Mouse (Mus musculus): Measurements from ENCODE around the gene Cpd. TPM values are rescaled to one million over a fixed set of nuclear protein-coding genes. Genes with fewer than 3 reads are reported as not detected.

Cpd gene
- polyA plus RNA-seq, 1 experiment from 2014 or later, result 20.9 TPM

GRCm38 (mm10) chr11:76791331-76791730 lies 55.5 kb downstream of the Cpd start:
- no peaks in the 10 kb centered on the region for H3K4me1 ChIP-seq (replicated peaks; ENCODE audit: control insufficient read depth, insufficient read depth, low read length)
- no peak overlapping the region for H3K9ac ChIP-seq (ENCODE audit: low read length)
- no peak overlapping the region for H3K27ac ChIP-seq (ENCODE audit: low read depth)
- H3K4me3 ChIP-seq (ENCODE audit: low read depth, low read length), result no peak overlapping the region
- H3K9me3 ChIP-seq (ENCODE audit: control insufficient read depth, low read length), result no peaks in the 10 kb centered on the region
- 91% methylated on average over 7 of the region's 7 CpGs for WGBS
- DNase-seq (ENCODE audit: low spot score), result peak; percentile 9
- ATAC-seq (replicated peaks; ENCODE audit: low FRiP score, low TSS enrichment, low read depth), result no peak
- no peak overlapping the region for H3K4me2 ChIP-seq (ENCODE audit: low read length)
- H3K36me3 ChIP-seq (ENCODE audit: control insufficient read depth, insufficient read depth, low read length), result peaks cover 33% of the 10 kb centered on the region
- no peaks in the 10 kb centered on the region for H3K27me3 ChIP-seq (replicated peaks; ENCODE audit: control insufficient read depth, insufficient read depth, low read length)

GRCm38 (mm10) chr11:76789252-76789651 lies 57.6 kb downstream of the Cpd start:
- no peak overlapping the region for H3K9ac ChIP-seq (ENCODE audit: low read length)
- H3K36me3 ChIP-seq (ENCODE audit: control insufficient read depth, insufficient read depth, low read length), result peaks cover 51% of the 10 kb centered on the region
- 72% methylated on average over 1 of the region's 1 CpGs for whole genome bisulfite sequencing
- DNase-seq (ENCODE audit: low spot score) (peak; percentile 52), ATAC-seq (replicated peaks; ENCODE audit: low FRiP score, low TSS enrichment, low read depth) (no peak)
- H3K27ac ChIP-seq (ENCODE audit: low read depth), result no peak overlapping the region
- no peak overlapping the region for H3K4me3 ChIP-seq (ENCODE audit: low read depth, low read length)
- H3K4me2 ChIP-seq (ENCODE audit: low read length), result no peak overlapping the region
- H3K9me3 ChIP-seq (ENCODE audit: control insufficient read depth, low read length), result no peaks in the 10 kb centered on the region
- no peaks in the 10 kb centered on the region for H3K4me1 ChIP-seq (replicated peaks; ENCODE audit: control insufficient read depth, insufficient read depth, low read length)
- no peaks in the 10 kb centered on the region for H3K27me3 ChIP-seq (replicated peaks; ENCODE audit: control insufficient read depth, insufficient read depth, low read length)

DNA sequence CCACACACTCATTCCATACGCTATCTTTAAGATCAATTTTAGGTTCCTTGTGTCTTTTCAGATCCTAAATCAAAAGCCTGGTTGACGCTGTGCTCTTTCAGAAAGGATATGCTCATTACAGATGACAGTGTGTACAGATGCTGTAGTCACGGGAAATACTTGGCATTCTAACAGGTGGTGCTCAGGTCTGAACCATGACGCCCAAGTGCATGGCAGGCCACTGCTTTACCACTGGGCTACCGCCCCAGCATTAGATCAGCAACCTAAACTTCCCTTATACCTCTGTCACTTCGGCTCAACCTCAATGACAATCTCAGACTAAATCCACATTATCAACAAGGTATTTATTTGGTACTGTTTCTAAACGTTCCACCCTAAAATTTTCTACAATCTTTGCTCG lies 71.3 kb downstream of the Cpd start:
- peak; percentile 23 for DNase-seq (ENCODE audit: low spot score)
- Histone ChIP-seq H3K4me1 (replicated peaks; ENCODE audit: control insufficient read depth, insufficient read depth, low read length) (no peaks in the 10 kb centered on the region), H3K4me3 (ENCODE audit: low read depth, low read length) (no peak overlapping the region), H3K9ac (ENCODE audit: low read length) (no peak overlapping the region), H3K9me3 (ENCODE audit: control insufficient read depth, low read length) (no peaks in the 10 kb centered on the region), H3K4me2 (ENCODE audit: low read length) (no peak overlapping the region), H3K27ac (ENCODE audit: low read depth) (no peak overlapping the region), H3K27me3 (replicated peaks; ENCODE audit: control insufficient read depth, insufficient read depth, low read length) (no peaks in the 10 kb centered on the region), H3K36me3 (ENCODE audit: control insufficient read depth, insufficient read depth, low read length) (peaks cover 10% of the 10 kb centered on the region)
- ATAC-seq (replicated peaks; ENCODE audit: low FRiP score, low TSS enrichment, low read depth), result no peak
- WGBS, result 84% methylated on average over 8 of the region's 8 CpGs

- Histone ChIP-seq H3K4me2 (ENCODE audit: low read length) (no peak overlapping the region), H3K27ac (ENCODE audit: low read depth) (no peak overlapping the region), H3K9ac (ENCODE audit: low read length) (no peak overlapping the region), H3K9me3 (ENCODE audit: control insufficient read depth, low read length) (no peaks in the 10 kb centered on the region), H3K4me3 (ENCODE audit: low read depth, low read length) (no peak overlapping the region), H3K36me3 (ENCODE audit: control insufficient read depth, insufficient read depth, low read length) (no peaks in the 10 kb centered on the region), H3K4me1 (replicated peaks; ENCODE audit: control insufficient read depth, insufficient read depth, low read length) (no peaks in the 10 kb centered on the region), H3K27me3 (replicated peaks; ENCODE audit: control insufficient read depth, insufficient read depth, low read length) (no peaks in the 10 kb centered on the region)
- ATAC-seq (replicated peaks; ENCODE audit: low FRiP score, low TSS enrichment, low read depth), result no peak
- DNase-seq (ENCODE audit: low spot score), result peak; percentile 35
- 56% methylated on average over 3 of the region's 3 CpGs for WGBS
Observed at GRCm38 (mm10) chr11:76773811-76774210, 73.0 kb downstream of the Cpd start.

DNA sequence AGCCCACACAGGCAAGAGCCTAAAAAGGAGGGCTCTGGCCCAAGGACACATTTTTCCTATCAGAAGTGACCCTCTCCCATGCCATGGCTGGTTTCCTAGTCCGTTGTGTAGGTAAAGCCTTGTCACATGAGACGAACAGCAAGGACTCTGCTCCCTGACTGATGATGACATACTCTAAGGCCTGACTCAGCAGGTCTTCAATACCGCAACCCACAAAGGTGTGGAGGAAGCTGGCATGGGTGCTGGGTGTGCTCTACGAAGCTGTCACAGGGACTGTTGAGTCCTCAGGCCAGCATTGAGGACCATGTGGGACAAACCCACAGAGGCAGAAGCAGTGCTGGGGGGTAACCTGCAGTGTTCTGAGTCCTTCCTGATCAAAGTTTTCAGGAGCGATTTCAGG lies 76.3 kb downstream of the Cpd start:
- H3K4me1 ChIP-seq (replicated peaks; ENCODE audit: control insufficient read depth, insufficient read depth, low read length), result no peaks in the 10 kb centered on the region
- no peaks in the 10 kb centered on the region for H3K9me3 ChIP-seq (ENCODE audit: control insufficient read depth, low read length)
- H3K4me2 ChIP-seq (ENCODE audit: low read length), result no peak overlapping the region
- no peak overlapping the region for H3K4me3 ChIP-seq (ENCODE audit: low read depth, low read length)
- no peak for DNase-seq (ENCODE audit: low spot score)
- H3K36me3 ChIP-seq (ENCODE audit: control insufficient read depth, insufficient read depth, low read length), result no peaks in the 10 kb centered on the region
- no peaks in the 10 kb centered on the region for H3K27me3 ChIP-seq (replicated peaks; ENCODE audit: control insufficient read depth, insufficient read depth, low read length)
- ATAC-seq (replicated peaks; ENCODE audit: low FRiP score, low TSS enrichment, low read depth), result no peak
- WGBS, result 91% methylated on average over 5 of the region's 5 CpGs
- no peak overlapping the region for H3K27ac ChIP-seq (ENCODE audit: low read depth)
- no peak overlapping the region for H3K9ac ChIP-seq (ENCODE audit: low read length)

DNA sequence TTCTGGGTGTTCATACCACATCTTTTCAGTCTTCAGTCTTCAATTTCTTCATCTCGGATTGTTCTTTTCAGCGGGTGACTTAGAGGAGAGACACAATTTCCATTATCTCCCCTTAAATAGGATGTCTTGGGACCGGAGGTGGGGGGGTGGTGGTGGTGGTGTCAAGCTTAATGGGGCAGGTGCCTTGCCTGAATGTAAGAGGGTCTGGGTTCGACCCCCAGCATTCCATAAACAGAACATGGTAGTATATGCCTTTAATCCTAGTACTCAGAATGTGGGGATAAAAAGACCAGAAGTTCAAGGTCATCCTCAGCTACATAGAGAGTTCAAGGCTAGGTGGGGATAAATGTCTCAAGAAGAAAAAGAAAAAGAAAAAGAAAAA lies 83.1 kb downstream of the Cpd start:
- Histone ChIP-seq H3K9ac (ENCODE audit: low read length) (no peak overlapping the region; the same call in 1 of the 2 replicates), H3K4me3 (ENCODE audit: low read depth, low read length) (peak overlapping the region; percentile 68; the same call in 1 of the 2 replicates), H3K27me3 (replicated peaks; ENCODE audit: control insufficient read depth, insufficient read depth, low read length) (no peaks in the 10 kb centered on the region), H3K4me1 (replicated peaks; ENCODE audit: control insufficient read depth, insufficient read depth, low read length) (no peaks in the 10 kb centered on the region; the same call in 1 of the 2 replicates), H3K4me2 (ENCODE audit: low read length) (peak overlapping the region; percentile 31; the same call in 1 of the 2 replicates), H3K36me3 (ENCODE audit: control insufficient read depth, insufficient read depth, low read length) (peaks cover 24% of the 10 kb centered on the region), H3K27ac (ENCODE audit: low read depth) (no peak overlapping the region), H3K9me3 (ENCODE audit: control insufficient read depth, low read length) (no peaks in the 10 kb centered on the region)
- DNase-seq (ENCODE audit: low spot score), result no peak
- WGBS, result 15% methylated on average over 4 of the region's 4 CpGs
- peak; percentile 13; the same call in 1 of the 2 replicates for ATAC-seq (replicated peaks; ENCODE audit: low FRiP score, low TSS enrichment, low read depth)

DNA sequence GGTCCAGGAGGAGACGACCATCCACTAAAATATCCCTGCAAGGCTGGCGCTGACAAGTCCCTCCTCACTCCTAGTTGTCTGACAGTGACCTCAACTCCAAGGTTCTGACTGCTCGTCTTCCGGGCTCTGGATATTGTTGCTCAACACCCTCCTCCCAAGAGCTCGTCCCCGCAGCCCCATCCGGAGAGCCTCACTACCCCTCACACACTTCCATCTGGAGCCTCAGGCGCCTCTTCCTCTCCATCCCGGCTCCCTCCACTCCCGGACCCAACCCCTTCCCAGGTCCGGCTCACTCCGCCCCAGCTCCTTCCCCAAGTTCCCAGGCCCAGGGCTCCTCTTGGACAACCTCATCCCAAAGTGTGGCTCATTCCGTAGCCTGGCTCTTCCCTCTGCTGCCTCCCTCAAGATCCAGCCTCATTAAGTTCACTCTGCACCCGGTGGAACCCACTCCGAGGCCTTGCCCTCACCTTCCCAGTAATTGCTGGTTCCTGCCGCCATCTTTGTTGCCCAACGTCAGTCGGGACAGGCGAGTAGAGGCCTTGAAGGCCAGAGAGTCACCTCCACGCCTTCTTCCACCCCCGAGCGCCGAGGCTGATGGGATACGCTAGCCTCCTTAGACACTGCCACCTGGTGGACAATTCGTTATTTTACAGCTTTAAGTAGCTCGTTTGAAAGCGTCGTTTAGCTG lies 83.6 kb downstream of the Cpd start, which contains the start of gene Gosr1:
TSS of gene Gosr1 (minus strand) at position 527 of the 688 bp plus-strand sequence.
- H3K9me3 ChIP-seq (ENCODE audit: control insufficient read depth, low read length), result no peaks in the 10 kb centered on the region
- peak within 1 kb of the TSS; percentile 68 for H3K4me3 ChIP-seq (ENCODE audit: low read depth, low read length)
- H3K4me1 ChIP-seq (replicated peaks; ENCODE audit: control insufficient read depth, insufficient read depth, low read length), result no peaks in the 10 kb centered on the region; the same call in 1 of the 2 replicates
- DNase-seq (ENCODE audit: low spot score) (peak; percentile 92), ATAC-seq (replicated peaks; ENCODE audit: low FRiP score, low TSS enrichment, low read depth) (peak; percentile 96)
- no peaks in the 10 kb centered on the region for H3K27me3 ChIP-seq (replicated peaks; ENCODE audit: control insufficient read depth, insufficient read depth, low read length)
- H3K36me3 ChIP-seq (ENCODE audit: control insufficient read depth, insufficient read depth, low read length), result peaks cover 29% of the 10 kb centered on the region
- peak within 1 kb of the TSS; percentile 85 for H3K27ac ChIP-seq (ENCODE audit: low read depth)
- peak within 1 kb of the TSS; percentile 61 for H3K4me2 ChIP-seq (ENCODE audit: low read length)
- H3K9ac ChIP-seq (ENCODE audit: low read length), result peak within 1 kb of the TSS; percentile 87
- WGBS, result under 1% methylated on average over 28 of the region's 28 CpGs

- Histone ChIP-seq H3K4me2 (ENCODE audit: low read length) (no peak overlapping the region), H3K9me3 (ENCODE audit: control insufficient read depth, low read length) (no peaks in the 10 kb centered on the region), H3K4me1 (replicated peaks; ENCODE audit: control insufficient read depth, insufficient read depth, low read length) (no peaks in the 10 kb centered on the region), H3K36me3 (ENCODE audit: control insufficient read depth, insufficient read depth, low read length) (peaks cover 85% of the 10 kb centered on the region), H3K27ac (ENCODE audit: low read depth) (no peak overlapping the region), H3K4me3 (ENCODE audit: low read depth, low read length) (no peak overlapping the region), H3K9ac (ENCODE audit: low read length) (no peak overlapping the region), H3K27me3 (replicated peaks; ENCODE audit: control insufficient read depth, insufficient read depth, low read length) (no peaks in the 10 kb centered on the region)
- ATAC-seq (replicated peaks; ENCODE audit: low FRiP score, low TSS enrichment, low read depth), result no peak
- 88% methylated on average over 3 of the region's 3 CpGs for WGBS
- no peak for DNase-seq (ENCODE audit: low spot score)
Observed at GRCm38 (mm10) chr11:76752276-76752675, 94.5 kb downstream of the Cpd start.

DNA sequence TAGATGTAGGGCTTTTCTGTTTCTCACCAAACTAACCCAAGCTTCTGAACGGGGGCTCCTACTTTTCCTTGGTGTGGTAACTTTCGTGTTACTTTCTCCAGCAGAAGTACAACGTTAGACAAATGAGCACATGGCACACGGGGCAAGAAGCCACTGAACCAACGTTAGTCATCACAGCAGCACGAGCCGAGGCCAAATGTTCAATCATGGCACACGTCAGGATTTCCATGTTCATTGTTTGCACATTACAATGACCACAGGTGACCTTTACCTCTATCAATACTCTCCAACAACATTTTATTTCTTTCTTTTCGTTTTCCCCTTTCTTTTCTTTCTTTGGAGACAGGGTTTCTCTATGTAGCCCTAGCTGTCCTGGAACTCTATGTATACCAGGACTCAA lies 98.0 kb downstream of the Cpd start:
- Histone ChIP-seq H3K27ac (ENCODE audit: low read depth) (no peak overlapping the region), H3K4me2 (ENCODE audit: low read length) (no peak overlapping the region), H3K27me3 (replicated peaks; ENCODE audit: control insufficient read depth, insufficient read depth, low read length) (no peaks in the 10 kb centered on the region), H3K4me1 (replicated peaks; ENCODE audit: control insufficient read depth, insufficient read depth, low read length) (no peaks in the 10 kb centered on the region), H3K4me3 (ENCODE audit: low read depth, low read length) (no peak overlapping the region), H3K36me3 (ENCODE audit: control insufficient read depth, insufficient read depth, low read length) (peaks cover 81% of the 10 kb centered on the region), H3K9me3 (ENCODE audit: control insufficient read depth, low read length) (no peaks in the 10 kb centered on the region), H3K9ac (ENCODE audit: low read length) (no peak overlapping the region)
- ATAC-seq (replicated peaks; ENCODE audit: low FRiP score, low TSS enrichment, low read depth) (no peak), DNase-seq (ENCODE audit: low spot score) (no peak)
- WGBS, result 90% methylated on average over 9 of the region's 9 CpGs
